Mouse (Mus musculus) embryonic fibroblast, embryonic 13.5 days (primary cell): ENCODE measurements around the gene Gsdma3.

Experiments used
- CTCF ChIP-seq: IDR thresholded peaks from 2 replicates; pipeline ENCODE4 v1.5.1; 2011; ENCODE audit warnings: mild to moderate bottlenecking, control low read depth, low read length, moderate library complexity, borderline replicate concordance; ENCODE audit not compliant: insufficient read depth
- POLR2A ChIP-seq: IDR thresholded peaks from 2 replicates; pipeline ENCODE4 v1.6.1; 2011; ENCODE audit warnings: low read depth, mild to moderate bottlenecking, control low read depth, low read length, moderate library complexity

GRCm38 (mm10) chr11:98606763-98607162 lies 19.4 kb upstream of the Gsdma3 start:
- no peak for TF ChIP-seq POLR2A
- TF ChIP-seq CTCF: no peak
